Mouse (Mus musculus) layer of hippocampus, adult 8-10 months (tissue): ENCODE data around the gene Galp. TPM values are rescaled to one million over a fixed set of nuclear protein-coding genes. Genes with fewer than 3 reads are reported as not detected.
"Not testable (repeated sequence)": the region's sequence is repeated elsewhere in the genome, so short reads cannot be mapped to it uniquely, and the experiment has no call there.

Source experiments
- DNase-seq, 2 experiments: peaks; one replicate each; pipeline ENCODE4 v3.0.0; 2022; ENCODE audit warnings: low spot score in 2 of 2
- total RNA-seq, 4 experiments: library from RNA; stranded (reverse); gene quantifications; 2 replicates each; pipeline ENCODE4 v1.2.4; 2022

Gene Galp
- total RNA-seq, 4 experiments from 2014 or later, result not detected

DNA sequence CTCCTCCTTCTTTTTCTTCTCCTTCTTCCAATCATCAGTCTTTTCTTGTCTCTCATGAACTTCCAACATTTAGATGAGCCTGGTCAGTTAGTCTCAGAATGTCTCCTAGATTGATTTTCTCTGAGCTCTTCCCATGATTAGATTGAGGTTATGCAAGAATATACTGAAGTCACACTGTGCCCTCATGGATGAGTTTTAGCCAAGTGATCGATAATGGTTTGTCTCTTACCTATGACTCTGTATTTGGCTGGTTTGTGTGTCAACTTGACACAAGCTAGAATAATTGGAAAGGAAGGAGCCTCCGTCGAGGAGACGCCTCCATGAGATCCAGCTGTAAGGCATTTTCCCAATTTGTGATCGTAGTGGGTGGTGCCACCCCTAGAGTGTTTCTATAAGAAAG lies 57.6 kb downstream of the Galp start:
- DNase-seq, result no peak

DNA sequence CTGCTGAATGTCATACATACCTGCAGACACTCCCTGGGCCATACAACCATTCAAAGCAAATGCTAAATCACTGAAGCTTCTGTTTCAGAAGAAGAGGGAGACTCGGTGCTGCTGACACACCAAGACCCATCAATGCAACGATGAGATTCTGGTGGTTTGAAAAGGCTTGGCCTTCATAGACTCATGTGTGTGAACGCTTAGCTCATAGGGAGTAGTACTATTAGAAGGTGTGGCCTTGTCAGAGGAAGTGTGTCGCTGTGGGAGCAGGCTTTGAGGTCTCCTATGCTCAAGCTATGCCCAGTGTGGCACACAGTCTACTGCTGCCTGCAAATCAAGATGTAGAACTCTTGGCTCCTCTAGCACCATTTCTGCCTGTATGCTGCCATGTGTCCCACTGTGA lies 60.5 kb downstream of the Galp start:
- DNase-seq, result no peak

DNA sequence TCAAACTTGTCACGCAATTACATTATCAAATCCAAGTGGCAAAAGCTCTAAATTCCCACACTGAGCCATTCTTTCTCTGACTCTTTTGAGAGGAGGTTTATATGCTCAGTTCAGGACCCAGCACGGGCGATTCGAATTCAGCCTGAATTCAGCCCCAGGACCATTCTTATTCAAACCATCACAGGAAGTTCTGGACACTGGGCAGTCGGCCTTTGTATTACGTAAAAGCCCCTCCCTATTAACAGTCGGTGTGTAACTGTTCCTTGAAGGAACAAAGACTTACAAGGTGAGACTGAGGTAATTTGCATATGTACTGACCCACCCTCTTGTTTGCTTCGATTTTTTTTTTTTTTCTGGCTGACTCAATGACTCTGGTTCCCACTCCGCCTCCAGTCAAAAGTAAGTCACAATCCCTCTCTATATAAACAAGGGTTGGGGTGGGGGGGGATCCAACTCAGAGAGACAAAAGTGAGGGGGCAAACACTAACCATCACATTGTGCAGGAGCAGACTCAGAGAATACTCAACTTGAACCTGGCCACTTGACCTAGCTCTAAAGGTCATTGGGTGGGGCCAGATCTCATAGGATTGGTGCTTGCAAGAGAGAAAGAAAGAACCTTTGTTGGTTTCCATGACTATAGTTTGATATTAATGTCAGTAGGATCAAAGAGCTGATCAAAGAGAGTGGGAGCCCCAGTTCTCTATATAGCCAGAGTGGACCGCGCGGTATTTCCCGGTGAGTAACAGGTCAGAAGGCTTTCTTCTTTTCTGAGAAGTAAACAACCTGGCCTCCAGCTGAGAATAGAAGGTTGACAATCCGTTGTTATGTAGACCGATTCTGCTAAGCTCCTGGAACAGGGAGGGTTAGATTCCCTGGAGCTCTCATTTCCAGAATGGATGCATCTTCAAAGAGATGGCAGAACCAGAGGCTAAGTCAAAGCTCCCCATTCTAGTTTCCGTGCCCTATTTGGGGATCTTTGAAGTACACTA lies 61.6 kb downstream of the Galp start:
- DNase-seq, result no peak

DNA sequence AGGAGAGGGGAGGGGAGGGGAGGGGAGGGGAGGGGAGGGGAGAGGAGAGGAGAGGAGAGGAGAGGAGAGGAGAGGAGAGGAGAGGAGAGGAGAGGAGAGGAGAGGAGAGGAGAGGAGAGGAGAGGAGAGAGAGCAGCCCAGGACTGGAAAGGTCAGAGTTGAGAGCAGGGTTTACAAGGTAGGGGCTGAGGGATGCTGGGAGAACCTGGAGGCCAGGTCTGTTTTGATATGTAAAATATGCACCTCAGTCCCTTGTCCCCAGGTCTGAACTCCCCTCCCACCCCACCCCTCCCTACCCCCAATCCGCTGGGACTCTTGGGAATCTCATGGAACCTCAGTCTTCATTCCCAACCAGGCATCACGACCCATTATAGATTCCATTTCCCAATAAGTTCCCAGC lies 63.1 kb downstream of the Galp start:
- not testable (repeated sequence) for DNase-seq

DNA sequence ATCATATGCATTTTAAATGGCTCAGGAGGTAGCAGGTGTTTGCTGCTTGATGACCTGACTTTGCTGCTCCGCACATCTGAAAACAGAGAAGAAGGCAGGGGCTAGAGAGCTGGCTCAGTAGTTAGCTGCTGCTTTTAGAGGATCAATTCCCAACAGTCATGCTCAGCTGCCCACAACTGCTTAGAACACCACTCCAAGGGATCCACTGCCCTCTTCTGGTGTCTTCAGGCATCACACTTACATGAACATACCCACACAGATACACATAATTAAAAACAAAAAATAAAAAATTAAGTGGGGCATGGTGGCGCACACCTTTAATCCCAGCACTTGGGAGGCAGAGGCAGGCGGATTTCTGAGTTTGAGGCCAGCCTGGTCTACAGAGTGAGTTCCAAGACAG lies 65.2 kb downstream of the Galp start:
- no peak for DNase-seq

DNA sequence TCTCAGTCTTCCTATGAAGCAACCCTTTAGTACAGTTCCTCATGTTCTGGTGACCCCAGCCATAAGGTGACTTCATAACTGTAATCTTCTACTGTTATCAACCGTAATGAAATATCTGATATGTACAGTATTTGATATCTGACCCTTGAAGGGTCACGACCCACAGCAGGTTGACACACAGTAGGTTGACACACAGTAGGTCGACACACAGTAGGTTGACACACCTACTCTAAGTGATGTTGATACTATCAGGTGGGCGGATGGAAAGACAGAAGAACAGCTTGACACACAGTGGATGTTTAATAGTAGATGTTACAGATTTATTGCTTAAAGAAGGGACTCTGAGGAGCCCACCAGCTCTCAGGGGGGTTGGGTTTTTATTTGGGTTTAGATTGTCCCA lies 66.1 kb downstream of the Galp start:
- DNase-seq, result no peak

DNA sequence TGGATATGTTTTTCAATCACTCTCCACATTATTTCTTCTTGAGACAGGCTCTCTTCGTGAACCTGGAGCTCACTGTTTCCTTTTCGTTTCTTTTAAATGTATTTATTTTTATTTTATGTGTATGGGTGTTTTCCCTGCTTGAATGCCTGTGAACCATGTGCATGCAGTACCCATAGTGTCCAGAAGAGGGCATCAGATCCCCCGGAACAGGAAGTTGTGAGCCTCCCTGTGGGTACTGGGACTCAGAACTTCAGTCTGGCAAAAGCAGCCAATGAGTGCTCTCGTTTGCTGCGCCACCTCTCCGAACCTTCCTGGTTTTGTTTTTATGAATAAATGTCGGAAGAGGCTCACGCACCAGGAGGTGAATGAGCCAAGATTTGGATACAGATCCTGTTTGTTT lies 68.8 kb downstream of the Galp start:
- no peak for DNase-seq

Other genes starting within 250 kb of the Galp start
- not detected for gene Vmn1r65, start 186.1 kb upstream of the Galp start, total RNA-seq
- not detected for gene Nlrp4c, start 151.9 kb upstream of the Galp start, total RNA-seq
- gene Zfp787, start 41.1 kb upstream of the Galp start, total RNA-seq, result 10 to 100 TPM; 22.1 to 29.3 (median 27.7) TPM
- 10 to 100 TPM; 45.2 to 59.5 (median 54.9) TPM for gene Zfp444, start 24.9 kb upstream of the Galp start, total RNA-seq
- gene Zscan5b, start 25.2 kb downstream of the Galp start, total RNA-seq, result not detected
- not detected for gene Epp13, start 55.6 kb downstream of the Galp start, total RNA-seq
- 10 to 100 TPM; 15.5 to 21.1 (median 18.2) TPM for gene Zfp667, start 89.5 kb downstream of the Galp start, total RNA-seq
- gene Zfp583, start 134.2 kb downstream of the Galp start, total RNA-seq, result 10 to 100 TPM; 10.1 to 14.2 (median 11.1) TPM
- 1 to 10 TPM; 5.8 to 6.8 (median 6.0) TPM for gene Gm3854, start 146.7 kb downstream of the Galp start, total RNA-seq
- 1 to 10 TPM; 4.0 to 7.5 (median 6.5) TPM for gene Zfp78, start 166.2 kb downstream of the Galp start, total RNA-seq
- gene Zfp28, start 186.2 kb downstream of the Galp start, total RNA-seq, result 1 to 10 TPM; 8.0 to 9.9 (median 8.4) TPM
- gene Smim17, start 201.6 kb downstream of the Galp start, total RNA-seq, result 10 to 100 TPM; 20.0 to 22.2 (median 21.4) TPM
- gene Gm20715, start 213.2 kb downstream of the Galp start, total RNA-seq, result under 1 TPM; 0.18 to 0.53 (median 0.38) TPM
- gene Olfr1344, start 241.6 kb downstream of the Galp start, total RNA-seq, result 1 to 10 TPM; 1.3 to 2.1 (median 1.5) TPM